Mouse (Mus musculus): Measurements from ENCODE around the gene Glp2r.

Gene Glp2r

GRCm38 (mm10) chr11:67636905-67637586 lies 133.9 kb downstream of the Glp2r start:
- no peak for DNase-seq (ENCODE audit: low read depth, low spot score)

GRCm38 (mm10) chr11:67636201-67636600 lies 134.8 kb downstream of the Glp2r start:
- DNase-seq (ENCODE audit: low read depth, low spot score) = no peak

GRCm38 (mm10) chr11:67633620-67634229 lies 137.2 kb downstream of the Glp2r start:
- DNase-seq (ENCODE audit: low read depth, low spot score) = no peak

GRCm38 (mm10) chr11:67632906-67633305 lies 138.0 kb downstream of the Glp2r start:
- no peak for DNase-seq (ENCODE audit: low read depth, low spot score)

- no peak for DNase-seq (ENCODE audit: low read depth, low spot score)
Measured at GRCm38 (mm10) chr11:67628522-67628921, 142.4 kb downstream of the Glp2r start.

- DNase-seq (ENCODE audit: low read depth, low spot score) = no peak
Measured at GRCm38 (mm10) chr11:67627179-67627578, 143.8 kb downstream of the Glp2r start.

GRCm38 (mm10) chr11:67622340-67622739 lies 148.6 kb downstream of the Glp2r start:
- DNase-seq (ENCODE audit: low read depth, low spot score) = no peak

- DNase-seq (ENCODE audit: low read depth, low spot score) = peak; percentile 90
Measured at GRCm38 (mm10) chr11:67616557-67617239, 154.3 kb downstream of the Glp2r start.

GRCm38 (mm10) chr11:67612158-67612839 lies 158.7 kb downstream of the Glp2r start:
- DNase-seq (ENCODE audit: low read depth, low spot score) = peak; percentile 48
